Mouse (Mus musculus) left cerebral cortex, postnatal 10 days (tissue): Measurements from ENCODE around the gene Camk1. TPM values are rescaled to one million over a fixed set of nuclear protein-coding genes. Genes with fewer than 3 reads are reported as not detected.
"Not testable (repeated sequence)": the region's sequence is repeated elsewhere in the genome, so short reads cannot be mapped to it uniquely, and the experiment has no call there.

Experiments used
- DNase-seq, 2 experiments: peaks; one replicate each; pipeline ENCODE4 v3.0.0; 2021 to 2022; ENCODE audit warnings: low spot score in 2 of 2, mixed read lengths in 1 of 2; ENCODE audit errors: extremely low spot score in 1 of 2
- intact Hi-C: fragments of 180-260 bp; cut with DNase I; formaldehyde crosslinking; loops from one replicate; pipeline ENCODE4 v1.15.1; 2025
- total RNA-seq, 2 experiments: library from RNA; stranded (reverse); gene quantifications; 2 replicates each; pipeline ENCODE4 v1.2.3; 2021

The Camk1 gene
- total RNA-seq, 2 experiments from 2014 or later, result 107 to 112 TPM

- no peak for DNase-seq
- intact Hi-C loops, result no loop called here
These were observed 20.8 kb upstream of the Camk1 start for GRCm38 (mm10) chr6:113364518-113365135.

- intact Hi-C loops, result no loop called here
- DNase-seq, result no peak
These were observed 18.5 kb upstream of the Camk1 start for GRCm38 (mm10) chr6:113362241-113362640.

- no peak for DNase-seq
- intact Hi-C loops, result no loop called here
These were observed 17.7 kb upstream of the Camk1 start for GRCm38 (mm10) chr6:113361476-113361875.

GRCm38 (mm10) chr6:113353696-113354095 is 9.9 kb upstream of the Camk1 start:
- DNase-seq, result no peak
- intact Hi-C loops, result no loop called here

- DNase-seq, result no peak
- intact Hi-C loops, result no loop called here
These were observed 9.0 kb upstream of the Camk1 start for GRCm38 (mm10) chr6:113352820-113353219.

- intact Hi-C loops, result no loop called here
- DNase-seq, result no peak
These were observed 7.9 kb upstream of the Camk1 start for GRCm38 (mm10) chr6:113351653-113352052.

- DNase-seq, result no peak
- intact Hi-C loops, result no loop called here
These were observed 7.4 kb upstream of the Camk1 start for GRCm38 (mm10) chr6:113351161-113351560.

- intact Hi-C loops, result no loop called here
- no peak for DNase-seq
These were observed 6.8 kb upstream of the Camk1 start for GRCm38 (mm10) chr6:113350538-113350937.

GRCm38 (mm10) chr6:113346897-113347296 is 3.1 kb upstream of the Camk1 start:
- intact Hi-C loops, result no loop called here
- no peak for DNase-seq

GRCm38 (mm10) chr6:113344321-113344720 is 537 bp upstream of the Camk1 start:
- DNase-seq, result peak in 1 of 2 experiments; percentile 89
- intact Hi-C loops, result no loop called here

- peak in 1 of 2 experiments; percentile 32 for DNase-seq
- intact Hi-C loops, result no loop called here
These were observed 1.5 kb downstream of the Camk1 start for GRCm38 (mm10) chr6:113342297-113342696.

- intact Hi-C loops, result no loop called here
These were observed 2.2 kb downstream of the Camk1 start for GRCm38 (mm10) chr6:113341574-113341973.

GRCm38 (mm10) chr6:113336852-113337620 is 6.7 kb downstream of the Camk1 start:
- intact Hi-C loops, result no loop called here
- DNase-seq, result peak in 1 of 2 experiments; percentile 51

More at GRCm38 (mm10) chr6:113341574-113341973, 2.2 kb downstream of the Camk1 start:
- DNase-seq, result peak in 1 of 2 experiments; percentile 39

- intact Hi-C loops, result no loop called here
- DNase-seq, result no peak
These were observed 9.6 kb downstream of the Camk1 start for GRCm38 (mm10) chr6:113334216-113334615.

GRCm38 (mm10) chr6:113333137-113333950 is 10.4 kb downstream of the Camk1 start:
- intact Hi-C loops, result no loop called here

GRCm38 (mm10) chr6:113332734-113333133 is 11.1 kb downstream of the Camk1 start:
- DNase-seq, intact Hi-C loops: not testable (repeated sequence)

More at GRCm38 (mm10) chr6:113333137-113333950, 10.4 kb downstream of the Camk1 start:
- DNase-seq, result peak; percentile 78 to 87

- intact Hi-C loops, result no loop called here
- no peak for DNase-seq
These were observed 12.1 kb downstream of the Camk1 start for GRCm38 (mm10) chr6:113331721-113332120.

- DNase-seq, result no peak
These were observed 13.2 kb downstream of the Camk1 start for GRCm38 (mm10) chr6:113330547-113330946.

GRCm38 (mm10) chr6:113329396-113329795 is 14.4 kb downstream of the Camk1 start:
- intact Hi-C loops, result no loop called here

More at GRCm38 (mm10) chr6:113330547-113330946, 13.2 kb downstream of the Camk1 start:
- intact Hi-C loops, result no loop called here

More at GRCm38 (mm10) chr6:113329396-113329795, 14.4 kb downstream of the Camk1 start:
- DNase-seq, result no peak
